Mouse (Mus musculus) intestine, embryonic 14.5 days (tissue): Measurements from ENCODE around the gene Gm47955. TPM values are rescaled to one million over a fixed set of nuclear protein-coding genes. Genes with fewer than 3 reads are reported as not detected.

Experiments
- ATAC-seq: fragments of 200-750 bp; cut with Nextera tagmentation; replicated peaks from 2 replicates; pipeline ENCODE4 v1.8.0; 2017; ENCODE audit warnings: low read depth, moderate number of reproducible peaks, moderate TSS enrichment, moderate library complexity; ENCODE audit not compliant: low FRiP score, low TSS enrichment
- DNase-seq: peaks from one replicate; pipeline ENCODE4 v3.0.0-alpha.2; 2018; ENCODE audit warnings: low spot score
- H3K27ac ChIP-seq: fragments of 300-500 bp; sonication (generic); 2 replicates; pipeline ENCODE4 v1.5.1; 2014; ENCODE audit warnings: low read depth, mild to moderate bottlenecking, control low read depth
- H3K27me3 ChIP-seq: fragments of 300-500 bp; sonication (generic); replicated peaks from 2 replicates; pipeline ENCODE4 v1.6.1; 2014; ENCODE audit warnings: low read length, control low read depth; ENCODE audit not compliant: control insufficient read depth, insufficient read depth
- H3K36me3 ChIP-seq: fragments of 300-500 bp; sonication (generic); 2 replicates; pipeline ENCODE4 v1.6.1; 2014; ENCODE audit warnings: low read length, control low read depth; ENCODE audit not compliant: control insufficient read depth, insufficient read depth
- H3K4me1 ChIP-seq: fragments of 300-500 bp; sonication (generic); replicated peaks from 2 replicates; pipeline ENCODE4 v1.6.1; 2014; ENCODE audit warnings: low read length, control low read depth, mixed read lengths; ENCODE audit not compliant: control insufficient read depth, insufficient read depth
- H3K4me2 ChIP-seq: fragments of 300-500 bp; sonication (generic); 2 replicates; pipeline ENCODE4 v1.6.1; 2014; ENCODE audit warnings: low read length
- H3K4me3 ChIP-seq: fragments of 300-500 bp; sonication (generic); 2 replicates; pipeline ENCODE4 v1.5.1; 2014; ENCODE audit warnings: low read depth, low read length, control low read depth, mixed read lengths
- H3K9ac ChIP-seq: fragments of 300-500 bp; sonication (generic); 2 replicates; pipeline ENCODE4 v1.6.1; 2014; ENCODE audit warnings: mild to moderate bottlenecking, low read length
- H3K9me3 ChIP-seq: fragments of 300-500 bp; sonication (generic); 2 replicates; pipeline ENCODE4 v1.6.1; 2016; ENCODE audit warnings: low read length, control low read depth; ENCODE audit not compliant: control insufficient read depth
- WGBS: fragments of 180-500 bp; shearing (Covaris S2); extraction: QIAGEN DNeasy Blood & Tissue Kit; methylation state at CpG from one replicate; pipeline ENCODE4 v1.1.7; 2014; 5-methylcytosine and 5-hydroxymethylcytosine counted together
- polyA plus RNA-seq: library from polyadenylated mRNA; unstranded; fragments of >200 nt; fragmentation: Nextera tagmentation; extraction: Ambion mirVana; gene quantifications from 2 replicates; pipeline ENCODE4 v1.2.1, GENCODE M21; 2014

The Gm47955 gene
- polyA plus RNA-seq, 1 experiment from 2014 or later, result not detected

DNA sequence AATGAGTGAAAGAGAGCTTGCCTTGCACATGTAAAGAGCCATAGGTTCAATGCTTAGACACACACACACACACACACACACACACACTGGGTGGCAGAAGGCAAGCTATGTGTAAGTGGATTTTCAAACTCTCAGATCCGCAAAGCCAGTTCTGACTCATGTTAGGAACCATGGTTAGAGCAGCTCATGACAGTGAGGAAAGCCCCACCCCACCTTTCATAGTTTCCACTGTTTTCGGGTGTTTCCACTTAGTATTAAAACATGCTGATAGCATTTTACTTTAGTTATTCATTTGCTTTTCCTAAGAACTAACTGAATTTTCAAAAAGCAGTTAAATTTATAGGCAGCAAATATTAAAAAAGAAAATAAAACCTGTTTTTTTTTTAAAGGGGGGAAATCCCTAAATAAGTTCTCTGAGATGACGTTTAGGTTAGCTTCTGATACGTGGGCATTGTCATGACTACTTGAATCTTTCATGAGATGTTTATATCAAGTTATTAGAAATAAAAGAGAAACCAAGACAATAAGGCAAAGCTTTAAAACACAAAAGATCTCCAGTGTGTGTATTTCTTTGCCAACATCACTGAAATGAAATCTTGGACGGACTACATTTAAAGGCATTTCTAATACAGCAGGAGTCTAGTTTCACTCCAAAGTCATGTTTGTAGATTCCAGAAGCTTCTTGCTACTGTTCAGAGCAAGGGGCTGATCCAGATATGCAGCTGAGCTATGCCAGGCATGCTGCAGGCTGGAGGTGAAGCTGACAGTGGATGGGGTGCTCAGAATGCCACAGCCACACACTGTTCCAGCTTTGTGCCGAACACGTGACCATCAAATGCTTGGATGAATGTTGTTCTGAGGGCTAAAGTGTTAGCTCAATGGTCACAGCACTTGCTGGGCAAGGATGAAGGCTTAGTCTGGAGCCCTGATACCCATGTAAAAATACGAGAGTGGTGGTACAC is 46.4 kb downstream of the Gm47955 start:
- ATAC-seq, result no peak
- no peaks in the 10 kb centered on the region for H3K4me1 ChIP-seq

DNA sequence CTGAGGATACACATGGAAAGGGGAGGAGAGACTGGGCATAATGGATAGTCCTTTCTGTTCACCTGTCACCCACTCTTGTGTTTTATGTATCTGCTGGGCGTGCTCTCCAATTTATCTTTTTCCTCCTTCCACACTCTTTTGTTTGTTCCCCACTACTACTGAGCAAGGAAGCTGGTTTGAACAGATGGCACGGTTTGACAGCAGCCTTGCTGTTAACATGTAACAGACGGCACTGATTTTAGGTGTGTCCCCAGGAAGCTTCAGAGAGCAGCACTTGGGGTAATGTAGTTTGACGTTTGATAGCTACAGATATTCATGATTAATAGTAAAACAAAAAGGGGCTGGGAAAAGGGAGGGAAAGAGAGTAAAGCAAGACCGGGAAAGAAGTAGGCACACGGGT is 47.4 kb downstream of the Gm47955 start:
- no peak overlapping the region for H3K4me3 ChIP-seq
- H3K9ac ChIP-seq, result no peak overlapping the region
- ATAC-seq (no peak), DNase-seq (no peak)
- H3K27ac ChIP-seq, result no peak overlapping the region
- no peak overlapping the region for H3K4me2 ChIP-seq
- no peaks in the 10 kb centered on the region for H3K36me3 ChIP-seq
- 55% methylated on average over 6 of the region's 6 CpGs for WGBS
- no peaks in the 10 kb centered on the region for H3K27me3 ChIP-seq
- H3K4me1 ChIP-seq, result no peaks in the 10 kb centered on the region
- no peaks in the 10 kb centered on the region for H3K9me3 ChIP-seq

More for the DNA sequence above, 46.4 kb downstream of the Gm47955 start:
- Histone ChIP-seq H3K4me2 (no peak overlapping the region), H3K27ac (no peak overlapping the region), H3K4me3 (no peak overlapping the region), H3K36me3 (no peaks in the 10 kb centered on the region), H3K9ac (no peak overlapping the region), H3K27me3 (no peaks in the 10 kb centered on the region), H3K9me3 (no peaks in the 10 kb centered on the region)
- DNase-seq, result no peak
- 76% methylated on average over 8 of the region's 8 CpGs for WGBS

Other genes starting within 250 kb of the Gm47955 start
- gene Mff, start 235.4 kb upstream of the Gm47955 start, polyA plus RNA-seq, result 199 and 220 TPM in 2 replicates
- 86.0 and 95.7 TPM in 2 replicates for gene Tm4sf20, start 191.8 kb upstream of the Gm47955 start, polyA plus RNA-seq
- not detected in 2 replicates for gene Gm47791, start 189.0 kb upstream of the Gm47955 start, polyA plus RNA-seq
- gene Agfg1, start 120.8 kb upstream of the Gm47955 start, polyA plus RNA-seq, result 46.9 and 47.1 TPM in 2 replicates
- gene A030005L19Rik, start 47.0 kb upstream of the Gm47955 start, polyA plus RNA-seq, result 0.23 TPM in 1 of 2 replicates, not detected in the other
- gene A030014E15Rik, start 35.4 kb upstream of the Gm47955 start, polyA plus RNA-seq, result not detected in 2 replicates
- gene Gm6217, start 28.9 kb upstream of the Gm47955 start, polyA plus RNA-seq, result not detected in 2 replicates
- gene A030003K21Rik, start 16.9 kb upstream of the Gm47955 start, polyA plus RNA-seq, result not detected in 2 replicates
- gene Gm7544, start 4.3 kb upstream of the Gm47955 start, polyA plus RNA-seq, result not detected in 2 replicates
- gene Gm47959, start 40.3 kb downstream of the Gm47955 start, polyA plus RNA-seq, result not detected in 2 replicates
- gene Slc19a3, start 78.2 kb downstream of the Gm47955 start, polyA plus RNA-seq, result 0.34 and 0.49 TPM in 2 replicates
- gene Krtap28-10, start 82.2 kb downstream of the Gm47955 start, polyA plus RNA-seq, result not detected in 2 replicates
- gene Gm47969, start 84.6 kb downstream of the Gm47955 start, polyA plus RNA-seq, result not detected in 2 replicates
- not detected in 2 replicates for gene A030005K14Rik, start 99.1 kb downstream of the Gm47955 start, polyA plus RNA-seq
- not detected in 2 replicates for gene Krtap28-13, start 100.6 kb downstream of the Gm47955 start, polyA plus RNA-seq
- 3.4 and 3.7 TPM in 2 replicates for gene Ccl20, start 156.5 kb downstream of the Gm47955 start, polyA plus RNA-seq
- 0.22 TPM in 1 of 2 replicates, not detected in the other for gene Daw1, start 199.5 kb downstream of the Gm47955 start, polyA plus RNA-seq